9 mouse cellular contexts compared by ENCODE assay signal in the genomic region with DNA sequence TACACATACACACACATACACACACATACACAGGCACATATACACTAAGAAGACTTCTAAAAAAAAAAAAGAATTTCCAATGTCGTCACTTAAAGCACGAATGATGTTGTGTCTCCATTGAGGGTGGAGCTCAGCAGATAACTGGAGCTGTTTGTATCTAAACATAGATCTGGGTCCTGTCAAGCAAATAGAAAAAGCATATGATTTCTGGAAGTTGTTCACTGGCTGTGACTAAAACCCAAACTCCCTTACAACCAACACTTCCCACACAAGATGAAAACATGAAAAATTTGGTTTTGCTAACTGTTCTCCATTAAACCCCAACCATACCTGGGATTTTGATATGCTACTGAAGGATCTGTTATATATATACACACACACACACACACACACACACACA. TPM values are rescaled to one million over a fixed set of nuclear protein-coding genes. Genes with fewer than 3 reads are reported as not detected.
DNase-seq lines count a peak whose midpoint lies in the region; ATAC-seq and TF ChIP-seq lines count a peak whose summit lies in the region.
"Had no signal": no experiment of that assay in that cellular context is flagged by ENCODE, and none has a peak within 500 bp of the region (broad histone marks: within the 10 kb centered on the region; RNA-seq: fewer than 3 reads in every experiment).

No protein-coding gene starts in this region.

- no peak for TF ChIP-seq CTCF in heart, postnatal 0 days (IDR thresholded peaks at IDR 0.05; ENCODE audit: low read depth)

- no peak overlapping the region for H3K4me2 ChIP-seq in heart, postnatal 0 days (ENCODE audit: low read depth, low read length)
- H3K4me2 ChIP-seq in midbrain, embryonic 16.5 days (ENCODE audit: low read length): no peak overlapping the region
- H3K4me2 ChIP-seq in stomach, embryonic 15.5 days: no peak overlapping the region; the same call in 1 of the 2 replicates

- no peak for ATAC-seq in heart, postnatal 0 days (ENCODE audit: insufficient read depth, low read depth)
- ATAC-seq in midbrain, embryonic 16.5 days: no peak
- ATAC-seq in inflammation-experienced regulatory T-cells, adult 6 months: peak; percentile 9
- no peak for ATAC-seq in stomach, embryonic 15.5 days (ENCODE audit: insufficient read depth, low FRiP score, low read depth)

- no peak for DNase-seq in heart, postnatal 0 days (ENCODE audit: low spot score)
- DNase-seq in heart, postnatal 25 days (ENCODE audit: low spot score): no peak
- DNase-seq in midbrain, embryonic 10.5 days (ENCODE audit: low spot score): no peak
- DNase-seq in layer of hippocampus, postnatal 25 days (ENCODE audit: extremely low spot score in 1 of 2, low spot score in 1 of 2): no peak

- no peak overlapping the region for H3K9ac ChIP-seq in heart, postnatal 0 days (replicated peaks; ENCODE audit: low read depth, low read length)
- H3K9ac ChIP-seq in midbrain, embryonic 16.5 days (ENCODE audit: low read depth, low read length): no peak overlapping the region
- no peak overlapping the region for H3K9ac ChIP-seq in stomach, embryonic 15.5 days
- H3K9ac ChIP-seq: forebrain, postnatal 0 days had no signal

- intact Hi-C loops in heart, postnatal 25 days (cut with DNase I): loop anchor here (5.0 kb wide), 1 partner anchor 60 kb away; a partner anchor contains a TSS

- H3K27ac ChIP-seq in heart, postnatal 0 days (ENCODE audit: low read depth): peak overlapping the region; percentile 82; the same call in 1 of the 2 replicates
- peak overlapping the region; percentile 67; the same call in 1 of the 2 replicates for H3K27ac ChIP-seq in midbrain, embryonic 16.5 days (ENCODE audit: low read length)
- H3K27ac ChIP-seq in midbrain, embryonic 10.5 days (replicated peaks): no peak overlapping the region; the same call in 1 of the 2 replicates
- H3K27ac ChIP-seq in stomach, embryonic 15.5 days: peak overlapping the region; percentile 68; the same call in 1 of the 2 replicates
- H3K27ac ChIP-seq: midbrain, embryonic 12.5 days had no signal

- 81% methylated on average over 2 of the region's 2 CpGs for WGBS in heart, postnatal 0 days
- WGBS in midbrain, embryonic 16.5 days: 95% methylated on average over 2 of the region's 2 CpGs
- WGBS in midbrain, embryonic 10.5 days: 91% methylated on average over 2 of the region's 2 CpGs
- 85% methylated on average over 2 of the region's 2 CpGs for WGBS in stomach, embryonic 15.5 days

- no peak for TF ChIP-seq EP300 in heart, postnatal 0 days (IDR thresholded peaks at IDR 0.05; ENCODE audit: low read depth)

- no peaks in the 10 kb centered on the region for H3K36me3 ChIP-seq in heart, postnatal 0 days (replicated peaks; ENCODE audit: control insufficient read depth, insufficient read depth, low read length)
- H3K36me3 ChIP-seq in midbrain, embryonic 16.5 days (ENCODE audit: control insufficient read depth, insufficient read depth, low read length): no peaks in the 10 kb centered on the region
- no peaks in the 10 kb centered on the region for H3K36me3 ChIP-seq in midbrain, embryonic 10.5 days
- H3K36me3 ChIP-seq in stomach, embryonic 15.5 days: no peaks in the 10 kb centered on the region
- H3K36me3 ChIP-seq: midbrain, embryonic 12.5 days had no signal

- H3K9me3 ChIP-seq in heart, postnatal 0 days (replicated peaks; ENCODE audit: control insufficient read depth, low read length): no peaks in the 10 kb centered on the region
- no peaks in the 10 kb centered on the region for H3K9me3 ChIP-seq in midbrain, embryonic 16.5 days (replicated peaks; ENCODE audit: control insufficient read depth, low read length, poor library complexity, severe bottlenecking)
- H3K9me3 ChIP-seq in midbrain, embryonic 10.5 days (replicated peaks): no peaks in the 10 kb centered on the region
- no peaks in the 10 kb centered on the region for H3K9me3 ChIP-seq in stomach, embryonic 15.5 days
- H3K9me3 ChIP-seq: midbrain, embryonic 12.5 days had no signal

- no peak overlapping the region for H3K4me3 ChIP-seq in heart, postnatal 0 days (ENCODE audit: low read depth, low read length)
- H3K4me3 ChIP-seq in midbrain, embryonic 16.5 days (ENCODE audit: low read depth, low read length): no peak overlapping the region
- H3K4me3 ChIP-seq in midbrain, embryonic 10.5 days: no peak overlapping the region
- no peak overlapping the region for H3K4me3 ChIP-seq in stomach, embryonic 15.5 days (replicated peaks)
- H3K4me3 ChIP-seq: midbrain, embryonic 12.5 days had no signal

- H3K27me3 ChIP-seq in heart, postnatal 0 days (ENCODE audit: control insufficient read depth, insufficient read depth, low read length): no peaks in the 10 kb centered on the region
- no peaks in the 10 kb centered on the region for H3K27me3 ChIP-seq in midbrain, embryonic 16.5 days (ENCODE audit: control insufficient read depth, insufficient read depth, low read depth, low read length)
- no peaks in the 10 kb centered on the region for H3K27me3 ChIP-seq in midbrain, embryonic 10.5 days (ENCODE audit: low read depth, poor library complexity, severe bottlenecking)
- H3K27me3 ChIP-seq in stomach, embryonic 15.5 days (replicated peaks): no peaks in the 10 kb centered on the region
- H3K27me3 ChIP-seq: midbrain, embryonic 12.5 days had no signal

- peaks cover 16% of the 10 kb centered on the region; the same call in 1 of the 2 replicates for H3K4me1 ChIP-seq in heart, postnatal 0 days (ENCODE audit: control insufficient read depth, insufficient read depth)
- peaks cover 10% of the 10 kb centered on the region for H3K4me1 ChIP-seq in midbrain, embryonic 16.5 days (ENCODE audit: control insufficient read depth, insufficient read depth, low read length)
- H3K4me1 ChIP-seq in midbrain, embryonic 10.5 days: peaks cover 25% of the 10 kb centered on the region
- peaks cover 19% of the 10 kb centered on the region for H3K4me1 ChIP-seq in stomach, embryonic 15.5 days

RNA-seq across cellular contexts. Expression of a gene that starts 58.5 kb away (rescaled TPM):
- 9.7 and 18.4 TPM in 2 replicates for total RNA-seq in heart, postnatal 0 days (2014; rRNA removed; ENCODE audit: low replicate concordance)
- polyA plus RNA-seq in heart, postnatal 0 days (2015; fragmentation: Nextera tagmentation; extraction: Ambion mirVana): 8.8 and 9.7 TPM in 2 replicates
- total RNA-seq in heart, postnatal 25 days (2021): 10 to 100 TPM; 27.9 to 33.0 TPM
- polyA plus RNA-seq in midbrain, embryonic 16.5 days (2015; fragmentation: Nextera tagmentation; extraction: Ambion mirVana): 10.5 and 12.4 TPM in 2 replicates
- 10.5 and 10.7 TPM in 2 replicates for polyA plus RNA-seq in midbrain, embryonic 10.5 days (2016; fragmentation: Nextera tagmentation; extraction: Ambion mirVana)
- polyA plus RNA-seq in inflammation-experienced regulatory T-cells, adult 6 months (2017; shearing (Covaris generic)): 100 to 1,000 TPM in 2 of 3 experiments, 10 to 100 TPM in 1; 81.9 to 104 (median 103) TPM
- polyA plus RNA-seq in stomach, embryonic 15.5 days (2015; fragmentation: Nextera tagmentation; extraction: Ambion mirVana): 21.3 and 23.4 TPM in 2 replicates
- total RNA-seq in layer of hippocampus, postnatal 25 days (2021): 10 to 100 TPM; 10.1 to 12.0 TPM
